Mouse (Mus musculus): ENCODE results near the gene Dock2.

GRCm38 (mm10) chr11:34492986-34493385 lies 290.7 kb downstream of the Dock2 start:
- TF ChIP-seq CTCF (IDR thresholded peaks at IDR 0.05; ENCODE audit: low read depth) (no peak), EP300 (IDR thresholded peaks at IDR 0.05; ENCODE audit: low read depth) (no peak)

Measured in liver, postnatal 0 days (tissue).